11 mouse cellular contexts compared by ENCODE assay signal in the genomic region with DNA sequence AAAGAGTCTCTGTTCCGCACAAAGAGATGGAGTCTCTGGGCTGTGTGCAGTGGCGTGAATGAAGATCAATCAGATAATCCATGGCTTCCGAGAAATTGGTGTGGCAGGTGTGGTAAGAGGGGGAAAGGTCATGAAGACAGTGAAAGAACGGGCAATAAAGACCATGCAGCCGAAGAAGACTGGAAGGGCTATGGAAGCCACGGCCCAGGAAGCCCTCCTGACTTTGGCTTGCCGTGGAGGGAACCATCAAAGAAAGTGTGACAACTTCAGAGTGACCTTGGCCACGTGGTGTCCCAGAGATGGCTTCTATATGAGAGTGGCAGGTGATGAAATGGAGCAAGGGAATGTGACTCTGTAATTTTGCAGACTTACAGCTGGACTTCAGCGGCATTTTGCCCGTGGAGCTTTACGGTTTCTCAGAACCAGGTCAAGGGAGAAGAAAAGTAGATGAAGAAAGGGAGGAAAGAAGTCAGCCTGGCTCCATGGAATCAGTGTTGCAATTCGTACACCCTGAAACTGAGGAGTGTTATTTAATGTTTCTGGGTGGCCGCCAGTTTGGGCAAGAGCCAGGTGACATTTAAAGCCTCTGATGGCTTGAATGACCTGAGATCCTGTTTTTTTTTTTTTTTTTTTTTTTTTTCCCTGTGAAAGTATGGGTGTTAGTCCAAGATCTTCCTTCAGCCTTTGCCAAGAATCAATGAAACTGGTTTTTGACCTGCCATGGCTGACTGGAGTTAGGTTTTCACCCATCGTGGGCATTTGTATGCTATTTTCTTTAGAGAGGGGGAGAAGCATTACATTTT.
DNase-seq lines count a peak whose midpoint lies in the region; ATAC-seq and TF ChIP-seq lines count a peak whose summit lies in the region.
"Had no signal": no experiment of that assay in that cellular context is flagged by ENCODE, and none has a peak within 500 bp of the region (broad histone marks: within the 10 kb centered on the region; RNA-seq: fewer than 3 reads in every experiment).

No protein-coding gene starts in this region.

- H3K27me3 ChIP-seq in MEL (ENCODE audit: control insufficient read depth in 1 of 2, insufficient read depth in 2 of 2, low read length in 2 of 2) = no peaks in the 10 kb centered on the region
- no peaks in the 10 kb centered on the region for H3K27me3 ChIP-seq in heart, embryonic 15.5 days
- no peaks in the 10 kb centered on the region for H3K27me3 ChIP-seq in liver, embryonic 15.5 days
- H3K27me3 ChIP-seq: megakaryocyte, embryonic 14.5 days; neural tube, embryonic 15.5 days; Patski had no signal

- TF ChIP-seq POLR2A in MEL (IDR thresholded peaks at IDR 0.05; ENCODE audit: control insufficient read depth in 1 of 2, insufficient read depth in 1 of 2, low read depth in 1 of 2, low read length in 2 of 2, poor library complexity in 1 of 2) = no peak

- peak overlapping the region; percentile 42 to 57 for H3K4me3 ChIP-seq in MEL (ENCODE audit: control insufficient read depth in 1 of 2, insufficient read depth in 1 of 2, low read depth in 2 of 2, low read length in 2 of 2)
- peak overlapping the region; percentile 13; the same call in 1 of the 2 replicates for H3K4me3 ChIP-seq in heart, embryonic 15.5 days
- H3K4me3 ChIP-seq in liver, embryonic 15.5 days (replicated peaks) = 0 out of 2 replicates have a peak overlapping the region, but pooled peaks have one; percentile 4
- H3K4me3 ChIP-seq: megakaryocyte, embryonic 14.5 days; neural tube, embryonic 15.5 days had no signal

- H3K9me3 ChIP-seq in MEL (replicated peaks; ENCODE audit: insufficient read depth, low read length) = no peaks in the 10 kb centered on the region
- H3K9me3 ChIP-seq in heart, embryonic 15.5 days (replicated peaks) = no peaks in the 10 kb centered on the region
- H3K9me3 ChIP-seq in liver, embryonic 15.5 days (replicated peaks) = no peaks in the 10 kb centered on the region
- H3K9me3 ChIP-seq: neural tube, embryonic 15.5 days had no signal

- H3K9ac ChIP-seq in MEL (ENCODE audit: control insufficient read depth, low read depth, low read length, poor library complexity, severe bottlenecking) = peak overlapping the region; percentile 54
- no peak overlapping the region for H3K9ac ChIP-seq in heart, embryonic 15.5 days
- H3K9ac ChIP-seq in liver, embryonic 15.5 days = no peak overlapping the region
- H3K9ac ChIP-seq: neural tube, embryonic 15.5 days had no signal

- peak overlapping the region; percentile 85 for H3K27ac ChIP-seq in MEL (ENCODE audit: control insufficient read depth, low read depth, low read length)
- peak overlapping the region; percentile 72 for H3K27ac ChIP-seq in heart, embryonic 15.5 days
- H3K27ac ChIP-seq in liver, embryonic 15.5 days (replicated peaks) = 0 out of 2 replicates have a peak overlapping the region, but pooled peaks have one; percentile 3
- H3K27ac ChIP-seq: neural tube, embryonic 15.5 days had no signal

- H3K4me2 ChIP-seq in heart, embryonic 15.5 days = peak overlapping the region; percentile 51
- peak overlapping the region; percentile 44 for H3K4me2 ChIP-seq in liver, embryonic 15.5 days
- H3K4me2 ChIP-seq: neural tube, embryonic 15.5 days had no signal

- TF ChIP-seq CTCF in MEL (IDR thresholded peaks at IDR 0.05 in 2 of 3, conservative IDR thresholded peaks at IDR 0.05 in 1 of 3; ENCODE audit: control insufficient read depth in 1 of 3, insufficient read depth in 1 of 3, low read depth in 2 of 3, low read length in 3 of 3, poor library complexity in 1 of 3, severe bottlenecking in 1 of 3) = no peak

- peak; percentile 36 for DNase-seq in MEL (ENCODE audit: low read depth, low spot score)
- peak; percentile 90 for DNase-seq in adrenal gland, adult 2 months
- DNase-seq in left cerebral cortex, postnatal 36 days (ENCODE audit: low spot score in 2 of 2) = no peak
- no peak for DNase-seq in spleen, postnatal 14 days (ENCODE audit: low spot score in 2 of 2)
- DNase-seq: cerebellum, adult 11 months had no signal

- intact Hi-C loops in left cerebral cortex, postnatal 36 days (cut with DNase I) = no loop called here

- no peaks in the 10 kb centered on the region for H3K79me2 ChIP-seq in MEL (ENCODE audit: control insufficient read depth, insufficient read depth, low read length, poor library complexity)

- no peak; the same call in 1 of the 2 replicates for ATAC-seq in heart, embryonic 15.5 days (replicated peaks; ENCODE audit: insufficient number of reproducible peaks, insufficient read depth, low FRiP score, low read depth)
- ATAC-seq in liver, embryonic 15.5 days (ENCODE audit: insufficient read depth) = no peak
- ATAC-seq in erythroid progenitor cell, adult 5-6 weeks (replicated peaks; ENCODE audit: low FRiP score, poor library complexity, severe bottlenecking) = no peak
- ATAC-seq: Patski had no signal

- TF ChIP-seq RAD21 in MEL (IDR thresholded peaks at IDR 0.05; ENCODE audit: low read depth, low read length) = no peak

- no peak for TF ChIP-seq EP300 in MEL (IDR thresholded peaks at IDR 0.05; ENCODE audit: low read depth in 1 of 2, low read length in 2 of 2)

- H3K36me3 ChIP-seq in MEL (ENCODE audit: control insufficient read depth in 1 of 2, insufficient read depth in 2 of 2, low read length in 2 of 2) = peaks cover 0 to 49% of the 10 kb centered on the region in 2 experiments; a peak in 2 of 4 replicates
- H3K36me3 ChIP-seq in heart, embryonic 15.5 days = no peaks in the 10 kb centered on the region
- no peaks in the 10 kb centered on the region for H3K36me3 ChIP-seq in liver, embryonic 15.5 days (replicated peaks)
- H3K36me3 ChIP-seq: neural tube, embryonic 15.5 days had no signal

- peaks cover 24 to 39% of the 10 kb centered on the region in 2 experiments for H3K4me1 ChIP-seq in MEL (ENCODE audit: control insufficient read depth in 1 of 2, insufficient read depth in 2 of 2, low read length in 2 of 2)
- H3K4me1 ChIP-seq in heart, embryonic 15.5 days (replicated peaks) = peaks cover 42% of the 10 kb centered on the region
- peaks cover 44% of the 10 kb centered on the region for H3K4me1 ChIP-seq in liver, embryonic 15.5 days (replicated peaks)
- H3K4me1 ChIP-seq: neural tube, embryonic 15.5 days had no signal

- WGBS in heart, embryonic 15.5 days = 49% methylated on average over 14 of the region's 14 CpGs
- 61% methylated on average over 14 of the region's 14 CpGs for WGBS in liver, embryonic 15.5 days (ENCODE audit: insufficient replicate concordance)

TF ChIP-seq in MEL, 35 proteins besides CTCF, POLR2A, EP300 and RAD21:
- TF ChIP-seq TBP (IDR thresholded peaks at IDR 0.05; ENCODE audit: low read depth, low read length) (no peak), CHD1 (IDR thresholded peaks at IDR 0.05; ENCODE audit: low read depth, low read length) (no peak), ZNF384 (IDR thresholded peaks at IDR 0.05; ENCODE audit: low read depth, low read length) (peak; percentile 91), MAX (IDR thresholded peaks at IDR 0.05; ENCODE audit: low read length) (peak; percentile 35), MEF2A (IDR thresholded peaks at IDR 0.05; ENCODE audit: extremely low read depth, insufficient replicate concordance, low read depth, low read length, poor library complexity, severe bottlenecking) (no peak), KAT2A (conservative IDR thresholded peaks at IDR 0.05; ENCODE audit: low read depth, low read length) (no peak)
TF ChIP-seq in MEL: peak in this region for 2.

Comparison
In these comparisons a context has a peak if more than half of its experiments do, and no peak if none do; other contexts are left out.
1. DNase-seq: peak in MEL (single experiment) and adrenal gland, adult 2 months (single experiment); none in left cerebral cortex, postnatal 36 days (0 of 2) and spleen, postnatal 14 days (0 of 2).
2. H3K27ac ChIP-seq: peak in every context shown above with its lines; median percentile 85 in MEL; 72 in heart, embryonic 15.5 days; 3 in liver, embryonic 15.5 days.
3. Peak in every context shown above with its lines, with median percentiles within 50 percentile points of each other: H3K4me3 ChIP-seq.